In the genomic region with DNA sequence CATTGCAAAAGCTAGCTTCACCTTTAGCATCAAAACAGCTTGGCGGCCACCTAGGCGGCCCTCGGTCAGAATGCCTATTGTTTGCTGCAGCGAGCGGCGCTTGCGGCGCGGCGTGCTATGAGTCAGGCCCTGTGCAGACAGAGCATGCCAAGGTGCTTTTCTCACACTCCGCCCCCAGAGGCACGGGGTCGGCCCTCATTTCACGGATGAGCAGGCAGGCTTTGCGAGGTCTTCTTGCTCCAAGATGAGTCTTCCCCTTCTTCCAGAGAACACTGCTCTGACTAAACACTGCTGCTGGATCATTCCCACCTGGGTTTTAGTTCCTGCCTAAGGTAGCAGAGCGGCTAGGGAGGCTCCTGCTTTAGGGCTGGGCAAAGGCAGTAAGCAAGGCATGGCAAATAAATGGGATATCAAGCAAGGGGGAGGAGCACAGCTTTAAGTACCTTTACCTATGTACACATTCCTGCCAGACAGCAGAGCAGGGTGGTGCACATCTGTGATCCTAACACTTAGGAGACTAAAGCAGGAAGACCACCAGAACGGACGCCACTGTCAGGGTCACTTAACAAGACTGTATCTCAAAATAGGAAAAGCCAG, we compare ENCODE assay signal across 8 mouse cellular contexts. TPM values are rescaled to one million over a fixed set of nuclear protein-coding genes. Genes with fewer than 3 reads are reported as not detected.
DNase-seq lines count a peak whose midpoint lies in the region; ATAC-seq and TF ChIP-seq lines count a peak whose summit lies in the region.

No protein-coding gene starts in this region.

- H3K4me3 ChIP-seq in hindbrain, embryonic 12.5 days = peak overlapping the region; percentile 17; the same call in 1 of the 2 replicates
- H3K4me3 ChIP-seq in limb, embryonic 14.5 days (replicated peaks; ENCODE audit: low read length) = peak overlapping the region; percentile 18
- peak overlapping the region; percentile 11 for H3K4me3 ChIP-seq in neural tube, embryonic 13.5 days

- TF ChIP-seq POLR2A in limb, embryonic 14.5 days (IDR thresholded peaks at IDR 0.05; ENCODE audit: borderline replicate concordance, extremely low read depth, insufficient read depth, insufficient read length) = no peak

- H3K9me3 ChIP-seq in hindbrain, embryonic 12.5 days (replicated peaks) = no peaks in the 10 kb centered on the region
- no peaks in the 10 kb centered on the region for H3K9me3 ChIP-seq in limb, embryonic 14.5 days (ENCODE audit: control insufficient read depth, low read length)
- no peaks in the 10 kb centered on the region for H3K9me3 ChIP-seq in neural tube, embryonic 13.5 days

- 4% methylated on average over 18 of the region's 18 CpGs for WGBS in hindbrain, embryonic 12.5 days
- WGBS in limb, embryonic 14.5 days = 7% methylated on average over 18 of the region's 18 CpGs
- WGBS in neural tube, embryonic 13.5 days = 6% methylated on average over 18 of the region's 18 CpGs

- H3K4me2 ChIP-seq in hindbrain, embryonic 12.5 days (replicated peaks) = peak overlapping the region; percentile 45
- H3K4me2 ChIP-seq in limb, embryonic 14.5 days (replicated peaks; ENCODE audit: low read depth, low read length, severe bottlenecking) = peak overlapping the region; percentile 41
- H3K4me2 ChIP-seq in neural tube, embryonic 13.5 days = peak overlapping the region; percentile 47

- H3K27me3 ChIP-seq in hindbrain, embryonic 12.5 days = no peaks in the 10 kb centered on the region; the same call in 1 of the 2 replicates
- no peaks in the 10 kb centered on the region for H3K27me3 ChIP-seq in limb, embryonic 14.5 days (ENCODE audit: control insufficient read depth, insufficient read depth, low read length)
- no peaks in the 10 kb centered on the region for H3K27me3 ChIP-seq in neural tube, embryonic 13.5 days

- H3K27ac ChIP-seq in hindbrain, embryonic 12.5 days = peak overlapping the region; percentile 56
- H3K27ac ChIP-seq in limb, embryonic 14.5 days (replicated peaks; ENCODE audit: low read depth, low read length) = no peak overlapping the region
- peak overlapping the region; percentile 77 for H3K27ac ChIP-seq in neural tube, embryonic 13.5 days (replicated peaks)

- no peaks in the 10 kb centered on the region for H3K36me3 ChIP-seq in hindbrain, embryonic 12.5 days
- H3K36me3 ChIP-seq in limb, embryonic 14.5 days (ENCODE audit: control insufficient read depth, insufficient read depth, low read length) = no peaks in the 10 kb centered on the region
- no peaks in the 10 kb centered on the region for H3K36me3 ChIP-seq in neural tube, embryonic 13.5 days

- DNase-seq in urinary bladder, postnatal 25 days (ENCODE audit: low spot score) = peak; percentile 33
- no peak for DNase-seq in urinary bladder, postnatal 4 days (ENCODE audit: low spot score in 2 of 2)
- DNase-seq in embryo, embryonic 10.5 days (ENCODE audit: low spot score) = peak; percentile 78
- peak; percentile 44 for DNase-seq in limb, embryonic 14.5 days (ENCODE audit: low spot score)
- no peak for DNase-seq in thymus, postnatal 4 days
- no peak for DNase-seq in thymus, postnatal 10 days (ENCODE audit: low spot score in 2 of 2)

- H3K9ac ChIP-seq in hindbrain, embryonic 12.5 days = peak overlapping the region; percentile 23; the same call in 1 of the 2 replicates
- H3K9ac ChIP-seq in limb, embryonic 14.5 days (ENCODE audit: low read depth, low read length, severe bottlenecking) = peak overlapping the region; percentile 45; the same call in 1 of the 2 replicates
- H3K9ac ChIP-seq in neural tube, embryonic 13.5 days = peak overlapping the region; percentile 59

- H3K4me1 ChIP-seq in hindbrain, embryonic 12.5 days = peaks cover 27% of the 10 kb centered on the region
- H3K4me1 ChIP-seq in limb, embryonic 14.5 days (ENCODE audit: control insufficient read depth, insufficient read depth, low read length) = peaks cover 15% of the 10 kb centered on the region
- H3K4me1 ChIP-seq in neural tube, embryonic 13.5 days (replicated peaks) = peaks cover 30% of the 10 kb centered on the region

- ATAC-seq in hindbrain, embryonic 12.5 days (ENCODE audit: low FRiP score) = peak; percentile 30; the same call in 1 of the 2 replicates
- ATAC-seq in limb, embryonic 14.5 days (ENCODE audit: low FRiP score, low read depth) = no peak
- peak; percentile 54 for ATAC-seq in neural tube, embryonic 13.5 days (ENCODE audit: low read depth)

RNA-seq across cellular contexts. Expression of gene Ddx6, which starts 5.7 kb away (rescaled TPM):
- polyA plus RNA-seq in hindbrain, embryonic 12.5 days (2016; fragmentation: Nextera tagmentation; extraction: Ambion mirVana) = 25.9 and 26.8 TPM in 2 replicates
- 41.7 and 42.0 TPM in 2 replicates for polyA plus RNA-seq in limb, embryonic 14.5 days (2012; rRNA removed)
- polyA plus RNA-seq in limb, embryonic 14.5 days (2014; fragmentation: Nextera tagmentation; extraction: Ambion mirVana) = 18.5 and 20.4 TPM in 2 replicates
- 15.7 and 17.9 TPM in 2 replicates for polyA plus RNA-seq in neural tube, embryonic 13.5 days (2015; fragmentation: Nextera tagmentation; extraction: Ambion mirVana)

RNA-seq across cellular contexts. Expression of gene Cxcr5, which starts 37.3 kb away (rescaled TPM):
- not detected in 2 replicates for polyA plus RNA-seq in hindbrain, embryonic 12.5 days (2016; fragmentation: Nextera tagmentation; extraction: Ambion mirVana)
- 0.10 and 0.13 TPM in 2 replicates for polyA plus RNA-seq in limb, embryonic 14.5 days (2012; rRNA removed)
- 0.30 TPM in 1 of 2 replicates, not detected in the other for polyA plus RNA-seq in limb, embryonic 14.5 days (2014; fragmentation: Nextera tagmentation; extraction: Ambion mirVana)
- polyA plus RNA-seq in neural tube, embryonic 13.5 days (2015; fragmentation: Nextera tagmentation; extraction: Ambion mirVana) = not detected in 2 replicates

Comparison
In these comparisons a context has a peak if more than half of its experiments do, and no peak if none do; other contexts are left out.
1. DNase-seq: peak in urinary bladder, postnatal 25 days (single experiment), embryo, embryonic 10.5 days (single experiment) and limb, embryonic 14.5 days (single experiment); none in urinary bladder, postnatal 4 days (0 of 2), thymus, postnatal 4 days (single experiment) and thymus, postnatal 10 days (0 of 2).
2. Peak in every context shown above with its lines, with median percentiles within 50 percentile points of each other: H3K4me2 ChIP-seq, H3K4me3 ChIP-seq and H3K9ac ChIP-seq.